Mouse (Mus musculus) erythroblast, adult 5-6 weeks (primary cell): Measurements from ENCODE around the gene Zfp715. TPM values are rescaled to one million over a fixed set of nuclear protein-coding genes. Genes with fewer than 3 reads are reported as not detected.
"Not testable (repeated sequence)": the region's sequence is repeated elsewhere in the genome, so short reads cannot be mapped to it uniquely, and the experiment has no call there.

Experiments used
- ATAC-seq: replicated peaks from 2 replicates; pipeline ENCODE4 v1.8.0; 2016; ENCODE audit warnings: moderate number of reproducible peaks, mild to moderate bottlenecking, moderate TSS enrichment, inconsistent platforms; ENCODE audit not compliant: poor library complexity, low FRiP score, severe bottlenecking
- total RNA-seq, 2 experiments: library from RNA; stranded (forward) in 1 of 2; stranded (reverse) in 1 of 2; fragments of 150-400 nt in 1 of 2; fragments of 200-764, 138-1000 nt in 1 of 2; gene quantifications; 2 replicates each; pipeline versions ENCODE4 v1.2.3 to v1.2.4; 2015 to 2017; ENCODE audit warnings: low replicate concordance in 2 of 2

Gene Zfp715
- total RNA-seq, 2 experiments from 2014 or later = 3.0 to 11.7 TPM

DNA sequence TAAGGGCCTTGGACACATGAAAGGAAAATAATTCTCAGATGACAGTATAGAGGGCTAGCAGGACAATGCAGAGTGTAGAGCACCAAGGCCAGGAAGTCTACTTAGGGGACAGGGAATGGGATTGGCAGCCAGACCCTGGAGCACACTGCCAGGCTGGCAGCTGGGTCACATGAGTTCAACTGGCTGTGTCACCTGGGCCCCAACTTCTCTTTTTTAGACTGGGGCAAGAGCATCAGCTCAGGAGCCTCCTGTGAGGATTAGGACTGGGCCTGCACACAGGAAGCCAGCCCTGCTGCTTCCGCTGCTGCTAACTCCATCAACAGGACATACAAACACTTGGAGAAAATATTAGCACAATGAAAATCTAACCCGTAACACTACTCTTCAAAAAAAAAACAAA lies 4.0 kb downstream of the Zfp715 start:
- ATAC-seq = no peak

DNA sequence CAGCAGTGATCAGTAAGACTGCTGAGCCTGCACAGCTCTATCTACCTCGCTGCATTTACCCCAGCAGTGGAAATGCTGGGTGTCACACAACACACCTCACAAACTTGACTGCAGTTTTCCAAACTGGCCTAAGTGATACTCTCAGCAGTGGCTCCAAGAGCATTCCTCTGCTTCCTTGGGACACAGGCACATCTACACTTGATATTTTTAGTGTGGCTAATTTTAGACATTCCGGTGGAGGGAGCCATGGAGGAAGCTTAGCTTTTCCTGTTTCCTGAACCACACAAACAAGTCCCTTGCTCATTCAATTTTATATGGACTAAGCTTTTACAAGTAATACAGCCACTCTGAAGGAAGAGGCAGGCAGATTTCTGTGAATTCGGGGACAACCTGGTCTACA lies 7.9 kb downstream of the Zfp715 start:
- ATAC-seq = no peak

DNA sequence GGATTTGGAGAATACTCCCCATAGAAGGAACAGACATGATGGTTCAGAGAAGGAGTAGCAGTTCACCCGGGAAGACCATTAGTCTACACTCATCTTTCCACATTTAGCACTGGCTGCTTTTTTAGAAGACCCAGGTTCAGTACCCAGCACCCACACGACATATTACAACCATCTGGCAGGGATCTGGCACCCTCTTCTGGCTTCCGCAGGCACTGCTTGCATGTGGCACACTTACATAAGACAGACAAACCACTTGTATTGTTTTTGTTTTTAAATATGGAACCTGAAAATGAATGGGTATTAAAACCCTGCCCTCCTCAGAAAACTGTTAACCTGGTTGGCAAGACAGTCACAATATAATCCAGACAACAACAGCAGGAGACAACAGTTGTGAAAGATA lies 21.6 kb downstream of the Zfp715 start:
- ATAC-seq = no peak

DNA sequence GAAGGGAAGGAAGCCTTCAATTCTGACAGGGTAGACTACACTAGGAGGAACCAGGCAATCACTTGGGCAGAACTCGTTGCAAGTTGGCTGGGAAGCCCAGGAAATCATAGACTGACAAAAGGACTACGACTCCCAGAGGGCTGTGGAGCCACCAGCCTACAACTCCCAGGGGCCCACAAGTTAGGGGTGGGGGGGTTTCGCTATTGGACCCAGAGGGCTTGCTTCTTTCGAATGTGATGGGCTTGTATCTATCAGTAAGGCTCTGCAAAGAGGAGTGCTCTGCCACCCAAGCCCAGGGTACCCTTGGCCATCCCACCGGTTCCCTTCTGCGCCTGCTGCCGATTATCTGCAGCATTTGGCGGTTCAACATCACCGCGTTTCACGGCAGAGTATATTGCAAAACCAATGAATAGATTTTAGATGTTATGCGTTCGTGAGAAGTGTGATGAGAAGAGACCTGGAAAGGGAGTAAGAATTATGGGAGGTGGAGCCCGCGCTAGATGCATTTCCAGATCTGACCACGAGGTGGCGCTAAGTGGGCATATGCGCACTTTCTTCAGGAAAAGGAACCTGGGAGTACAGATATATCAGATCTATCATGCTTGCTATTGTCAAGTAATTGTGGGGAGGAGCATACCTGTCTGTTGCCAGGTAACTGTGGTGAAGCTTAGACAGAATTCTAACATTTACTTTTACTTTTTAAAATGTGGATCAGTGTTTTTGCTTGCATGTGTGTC lies 30.1 kb downstream of the Zfp715 start:
- 0 out of 2 replicates have a peak, but pooled peaks have one; percentile 57 for ATAC-seq

DNA sequence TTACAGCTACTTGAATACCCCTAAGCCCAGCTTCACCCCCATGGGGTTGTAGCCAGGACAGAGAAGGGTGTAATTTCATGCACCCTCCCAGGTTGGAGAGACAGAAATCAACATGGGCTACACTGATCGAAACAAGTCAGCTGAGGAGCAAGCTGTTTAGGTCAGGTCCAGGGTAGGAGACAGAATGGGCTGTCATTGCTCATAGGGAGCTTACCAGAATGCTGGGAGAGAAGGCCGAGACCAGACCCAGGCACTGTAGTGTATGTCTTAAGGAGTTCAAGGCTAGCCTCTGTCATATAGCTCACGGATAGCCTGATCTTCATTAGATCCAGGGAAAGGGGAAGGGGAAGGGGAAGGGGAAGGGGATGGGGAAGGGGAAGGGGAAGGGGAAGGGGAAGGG lies 30.6 kb downstream of the Zfp715 start:
- ATAC-seq = no peak

DNA sequence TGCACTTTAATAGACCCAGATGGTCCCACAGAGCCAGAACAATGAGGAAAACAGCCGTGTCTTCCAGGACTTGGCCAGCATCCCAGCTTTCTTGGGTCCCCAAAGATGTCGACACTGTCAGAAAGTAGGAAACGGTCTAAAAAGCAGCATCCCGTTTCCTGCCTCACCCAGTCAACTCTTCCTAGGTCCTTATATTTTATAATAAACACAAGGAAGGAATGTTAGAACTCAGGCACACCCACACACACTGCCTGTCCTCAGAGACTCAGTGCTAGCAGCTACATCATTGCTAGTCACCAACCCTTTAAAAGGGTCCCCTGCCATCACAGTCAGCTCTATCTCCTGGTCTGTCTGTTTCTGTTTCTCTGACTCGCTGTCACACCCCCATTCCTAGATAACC lies 35.7 kb downstream of the Zfp715 start:
- ATAC-seq = no peak

DNA sequence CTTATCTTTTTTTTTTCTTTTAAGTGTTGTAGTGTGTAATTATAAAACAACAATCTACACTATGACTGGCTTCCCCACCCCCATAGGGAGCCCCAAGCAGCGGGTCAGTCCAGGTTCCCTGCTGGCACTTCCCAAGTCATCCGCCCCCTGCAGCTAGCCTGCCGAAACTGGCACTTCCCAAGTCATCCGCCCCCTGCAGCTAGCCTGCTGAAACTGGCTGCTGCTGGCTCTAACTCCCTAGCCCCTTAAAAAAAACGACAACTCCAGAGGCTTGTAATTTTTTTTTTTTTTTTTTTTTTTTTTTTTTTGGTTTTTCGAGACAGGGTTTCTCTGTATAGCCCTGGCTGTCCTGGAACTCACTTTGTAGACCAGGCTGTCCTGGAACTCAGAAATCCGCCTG lies 36.9 kb downstream of the Zfp715 start:
- ATAC-seq = not testable (repeated sequence)

DNA sequence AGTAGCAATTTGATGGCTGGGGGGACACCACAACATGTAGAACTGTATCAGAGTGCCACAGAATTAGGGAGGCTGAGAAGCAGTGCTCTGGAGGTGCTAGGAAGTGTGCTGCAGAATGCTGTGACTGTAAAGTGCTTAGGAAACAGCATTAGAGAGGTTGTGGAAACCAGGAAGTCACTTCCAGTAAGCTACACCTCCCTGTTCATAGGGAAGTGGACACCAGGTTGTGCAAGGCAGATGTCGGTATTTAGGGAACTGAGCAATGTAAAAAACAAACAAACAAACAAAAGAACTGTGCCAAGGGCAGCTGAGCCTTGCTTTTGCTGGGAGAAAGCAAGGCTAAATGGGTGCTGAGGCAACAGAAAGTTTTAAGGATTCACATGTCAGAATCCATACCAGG lies 39.6 kb downstream of the Zfp715 start:
- ATAC-seq = no peak

DNA sequence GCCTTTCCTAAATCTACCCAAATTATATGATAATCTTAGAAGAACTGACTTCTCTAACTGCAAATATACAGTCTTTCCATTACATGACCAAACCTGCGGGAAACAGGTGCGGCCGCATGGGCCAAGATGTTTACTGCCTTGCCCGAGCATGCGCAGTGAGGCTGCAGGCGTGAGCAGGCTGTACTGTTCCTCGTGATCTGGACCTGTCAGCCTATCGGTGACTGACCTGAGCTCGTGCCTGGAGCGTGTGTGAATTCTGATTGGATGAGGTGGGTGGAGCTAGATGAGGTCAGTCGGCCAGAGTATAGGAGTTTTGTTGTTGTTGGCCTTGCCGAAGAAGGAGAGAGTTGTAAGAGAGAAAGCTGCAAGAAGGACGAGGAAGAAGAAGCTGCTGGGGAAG lies 45.7 kb downstream of the Zfp715 start:
- not testable (repeated sequence) for ATAC-seq

DNA sequence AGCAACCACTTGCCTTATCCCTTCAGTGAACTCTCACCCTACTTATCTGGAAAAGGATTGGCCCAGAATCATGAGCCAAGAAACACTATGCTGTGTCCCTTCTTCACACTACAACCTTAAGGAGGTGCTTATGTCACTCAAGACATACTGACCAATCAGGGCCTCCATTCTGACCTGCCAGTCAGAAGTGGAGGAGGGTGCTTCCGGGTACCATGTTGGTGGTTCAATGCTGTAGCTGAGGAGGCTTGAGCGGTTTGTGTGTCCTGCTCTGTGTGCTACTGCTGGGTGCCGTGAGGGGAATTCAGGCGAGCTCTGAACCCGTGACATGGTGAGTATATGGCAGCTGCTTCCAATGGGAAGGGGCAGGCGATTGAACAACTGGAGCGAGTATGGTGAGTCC lies 59.6 kb downstream of the Zfp715 start:
- ATAC-seq = no peak

DNA sequence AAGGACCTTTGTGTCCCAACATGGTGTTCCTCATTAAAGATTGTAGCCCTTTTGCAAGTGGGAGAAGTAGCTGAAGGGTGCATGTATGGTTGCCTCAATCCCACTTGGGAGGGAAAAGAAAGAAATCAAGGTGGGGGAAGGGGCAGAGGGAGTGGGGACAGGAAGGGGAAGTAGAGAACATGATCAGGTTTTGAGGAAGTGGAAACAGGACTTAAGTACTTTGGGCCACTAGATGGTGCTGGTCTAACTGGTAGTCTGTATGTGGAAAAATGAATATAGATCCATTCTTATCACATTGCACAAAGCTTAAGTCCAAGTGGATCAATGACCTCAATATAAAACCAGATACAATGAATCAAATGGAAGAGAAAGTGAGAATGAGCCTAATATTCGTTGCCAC lies 62.4 kb downstream of the Zfp715 start:
- not testable (repeated sequence) for ATAC-seq

Other genes with a start within 250 kb of the Zfp715 start
- not detected in 2 replicates for gene Zfp936, start 199.1 kb downstream of the Zfp715 start, total RNA-seq (2015; ENCODE audit: low replicate concordance)
- not detected in 2 replicates for gene Zfp936, start 199.1 kb downstream of the Zfp715 start, total RNA-seq (2017; ENCODE audit: low replicate concordance)
- 2.3 and 7.7 TPM in 2 replicates for gene Siglecf, start 38.0 kb upstream of the Zfp715 start, total RNA-seq (2015; ENCODE audit: low replicate concordance)
- 6.0 and 6.6 TPM in 2 replicates for gene Siglecf, start 38.0 kb upstream of the Zfp715 start, total RNA-seq (2017; ENCODE audit: low replicate concordance)
- 7.7 and 37.9 TPM in 2 replicates for gene Siglecg, start 94.9 kb upstream of the Zfp715 start, total RNA-seq (2015; ENCODE audit: low replicate concordance)
- gene Siglecg, start 94.9 kb upstream of the Zfp715 start, total RNA-seq (2017; ENCODE audit: low replicate concordance) = 5.2 and 10.9 TPM in 2 replicates
- gene Lim2, start 114.4 kb upstream of the Zfp715 start, total RNA-seq (2015; ENCODE audit: low replicate concordance) = 0.63 TPM in 1 of 2 replicates, not detected in the other
- not detected in 2 replicates for gene Lim2, start 114.4 kb upstream of the Zfp715 start, total RNA-seq (2017; ENCODE audit: low replicate concordance)
- gene Nkg7, start 123.8 kb upstream of the Zfp715 start, total RNA-seq (2015; ENCODE audit: low replicate concordance) = 157 and 163 TPM in 2 replicates
- 21.2 and 38.3 TPM in 2 replicates for gene Nkg7, start 123.8 kb upstream of the Zfp715 start, total RNA-seq (2017; ENCODE audit: low replicate concordance)
- not detected in 2 replicates for gene Cldnd2, start 127.5 kb upstream of the Zfp715 start, total RNA-seq (2015; ENCODE audit: low replicate concordance)
- gene Cldnd2, start 127.5 kb upstream of the Zfp715 start, total RNA-seq (2017; ENCODE audit: low replicate concordance) = not detected in 2 replicates
- 38.8 and 72.3 TPM in 2 replicates for gene Etfb, start 130.8 kb upstream of the Zfp715 start, total RNA-seq (2015; ENCODE audit: low replicate concordance)
- gene Etfb, start 130.8 kb upstream of the Zfp715 start, total RNA-seq (2017; ENCODE audit: low replicate concordance) = 73.2 and 98.0 TPM in 2 replicates
- not detected in 2 replicates for gene Gm45233, start 130.8 kb upstream of the Zfp715 start, total RNA-seq (2015; ENCODE audit: low replicate concordance)
- not detected in 2 replicates for gene Gm45233, start 130.8 kb upstream of the Zfp715 start, total RNA-seq (2017; ENCODE audit: low replicate concordance)
- gene Vsig10l, start 149.9 kb upstream of the Zfp715 start, total RNA-seq (2015; ENCODE audit: low replicate concordance) = 2.5 and 3.7 TPM in 2 replicates
- gene Vsig10l, start 149.9 kb upstream of the Zfp715 start, total RNA-seq (2017; ENCODE audit: low replicate concordance) = 1.3 and 1.4 TPM in 2 replicates
- gene Iglon5, start 176.8 kb upstream of the Zfp715 start, total RNA-seq (2015; ENCODE audit: low replicate concordance) = not detected in 2 replicates
- not detected in 2 replicates for gene Iglon5, start 176.8 kb upstream of the Zfp715 start, total RNA-seq (2017; ENCODE audit: low replicate concordance)
- not detected in 2 replicates for gene 4931406B18Rik, start 192.6 kb upstream of the Zfp715 start, total RNA-seq (2015; ENCODE audit: low replicate concordance)
- not detected in 2 replicates for gene 4931406B18Rik, start 192.6 kb upstream of the Zfp715 start, total RNA-seq (2017; ENCODE audit: low replicate concordance)
- 20.8 and 23.8 TPM in 2 replicates for gene Cd33, start 231.1 kb upstream of the Zfp715 start, total RNA-seq (2015; ENCODE audit: low replicate concordance)
- gene Cd33, start 231.1 kb upstream of the Zfp715 start, total RNA-seq (2017; ENCODE audit: low replicate concordance) = 9.1 and 12.0 TPM in 2 replicates
- gene Zfp658, start 249.0 kb upstream of the Zfp715 start, total RNA-seq (2015; ENCODE audit: low replicate concordance) = 0.84 TPM in 1 of 2 replicates, not detected in the other
- gene Zfp658, start 249.0 kb upstream of the Zfp715 start, total RNA-seq (2017; ENCODE audit: low replicate concordance) = 0.70 TPM in 1 of 2 replicates, not detected in the other